Mouse (Mus musculus): ENCODE results near the gene Gtf2a2. TPM values are rescaled to one million over a fixed set of nuclear protein-coding genes. Genes with fewer than 3 reads are reported as not detected.

Gene Gtf2a2
- 106 and 107 TPM in 2 replicates for total RNA-seq (2017)

- peak; percentile 79 to 94 for ATAC-seq (replicated peaks in 1 of 2; ENCODE audit: insufficient read depth in 1 of 2, low FRiP score in 2 of 2, low TSS enrichment in 1 of 2, low read depth in 1 of 2, poor library complexity in 2 of 2, severe bottlenecking in 2 of 2)
Observed at GRCm38 (mm10) chr9:70012408-70012901, at the start of gene Gtf2a2. TSS of gene Gtf2a2 (plus strand) at chr9:70012550.

- no peak for ATAC-seq (replicated peaks in 1 of 2; ENCODE audit: insufficient read depth in 1 of 2, low FRiP score in 2 of 2, low TSS enrichment in 1 of 2, low read depth in 1 of 2, poor library complexity in 2 of 2, severe bottlenecking in 2 of 2)
Observed at GRCm38 (mm10) chr9:69964370-69964769, 48.0 kb upstream of the Gtf2a2 start.

- no peak for ATAC-seq (replicated peaks in 1 of 2; ENCODE audit: insufficient read depth in 1 of 2, low FRiP score in 2 of 2, low TSS enrichment in 1 of 2, low read depth in 1 of 2, poor library complexity in 2 of 2, severe bottlenecking in 2 of 2)
Observed at GRCm38 (mm10) chr9:69985526-69985925, 26.8 kb upstream of the Gtf2a2 start.

- ATAC-seq (replicated peaks in 1 of 2; ENCODE audit: insufficient read depth in 1 of 2, low FRiP score in 2 of 2, low TSS enrichment in 1 of 2, low read depth in 1 of 2, poor library complexity in 2 of 2, severe bottlenecking in 2 of 2) = no peak
Observed at GRCm38 (mm10) chr9:69986063-69986462, 26.3 kb upstream of the Gtf2a2 start.

GRCm38 (mm10) chr9:69986571-69986970 lies 25.8 kb upstream of the Gtf2a2 start:
- no peak for ATAC-seq (replicated peaks in 1 of 2; ENCODE audit: insufficient read depth in 1 of 2, low FRiP score in 2 of 2, low TSS enrichment in 1 of 2, low read depth in 1 of 2, poor library complexity in 2 of 2, severe bottlenecking in 2 of 2)

GRCm38 (mm10) chr9:69987579-69987978 lies 24.8 kb upstream of the Gtf2a2 start:
- ATAC-seq (replicated peaks in 1 of 2; ENCODE audit: insufficient read depth in 1 of 2, low FRiP score in 2 of 2, low TSS enrichment in 1 of 2, low read depth in 1 of 2, poor library complexity in 2 of 2, severe bottlenecking in 2 of 2) = peak; percentile 54 to 72

GRCm38 (mm10) chr9:69988706-69989302 lies 23.5 kb upstream of the Gtf2a2 start:
- ATAC-seq (replicated peaks in 1 of 2; ENCODE audit: insufficient read depth in 1 of 2, low FRiP score in 2 of 2, low TSS enrichment in 1 of 2, low read depth in 1 of 2, poor library complexity in 2 of 2, severe bottlenecking in 2 of 2) = no peak

- ATAC-seq (replicated peaks in 1 of 2; ENCODE audit: insufficient read depth in 1 of 2, low FRiP score in 2 of 2, low TSS enrichment in 1 of 2, low read depth in 1 of 2, poor library complexity in 2 of 2, severe bottlenecking in 2 of 2) = peak; percentile 47 to 67
Observed at GRCm38 (mm10) chr9:69989303-69990121, 22.8 kb upstream of the Gtf2a2 start, which contains the start of gene Bnip2. TSS of gene Bnip2 (plus strand) at chr9:69989466.

GRCm38 (mm10) chr9:69990346-69990745 lies 22.0 kb upstream of the Gtf2a2 start:
- ATAC-seq (replicated peaks in 1 of 2; ENCODE audit: insufficient read depth in 1 of 2, low FRiP score in 2 of 2, low TSS enrichment in 1 of 2, low read depth in 1 of 2, poor library complexity in 2 of 2, severe bottlenecking in 2 of 2) = no peak

GRCm38 (mm10) chr9:69992841-69993277 lies 19.5 kb upstream of the Gtf2a2 start:
- peak; percentile 56 to 65 for ATAC-seq (replicated peaks in 1 of 2; ENCODE audit: insufficient read depth in 1 of 2, low FRiP score in 2 of 2, low TSS enrichment in 1 of 2, low read depth in 1 of 2, poor library complexity in 2 of 2, severe bottlenecking in 2 of 2)

- no peak for ATAC-seq (replicated peaks in 1 of 2; ENCODE audit: insufficient read depth in 1 of 2, low FRiP score in 2 of 2, low TSS enrichment in 1 of 2, low read depth in 1 of 2, poor library complexity in 2 of 2, severe bottlenecking in 2 of 2)
Observed at GRCm38 (mm10) chr9:69993479-69993878, 18.9 kb upstream of the Gtf2a2 start.

GRCm38 (mm10) chr9:69994547-69994946 lies 17.8 kb upstream of the Gtf2a2 start:
- ATAC-seq (replicated peaks in 1 of 2; ENCODE audit: insufficient read depth in 1 of 2, low FRiP score in 2 of 2, low TSS enrichment in 1 of 2, low read depth in 1 of 2, poor library complexity in 2 of 2, severe bottlenecking in 2 of 2) = no peak

GRCm38 (mm10) chr9:69999318-69999717 lies 13.0 kb upstream of the Gtf2a2 start:
- ATAC-seq (replicated peaks in 1 of 2; ENCODE audit: insufficient read depth in 1 of 2, low FRiP score in 2 of 2, low TSS enrichment in 1 of 2, low read depth in 1 of 2, poor library complexity in 2 of 2, severe bottlenecking in 2 of 2) = no peak

GRCm38 (mm10) chr9:70003516-70003915 lies 8.8 kb upstream of the Gtf2a2 start:
- no peak for ATAC-seq (replicated peaks in 1 of 2; ENCODE audit: insufficient read depth in 1 of 2, low FRiP score in 2 of 2, low TSS enrichment in 1 of 2, low read depth in 1 of 2, poor library complexity in 2 of 2, severe bottlenecking in 2 of 2)

GRCm38 (mm10) chr9:70006984-70007383 lies 5.4 kb upstream of the Gtf2a2 start:
- no peak; a peak in 2 of 4 replicates for ATAC-seq (replicated peaks in 1 of 2; ENCODE audit: insufficient read depth in 1 of 2, low FRiP score in 2 of 2, low TSS enrichment in 1 of 2, low read depth in 1 of 2, poor library complexity in 2 of 2, severe bottlenecking in 2 of 2)

- ATAC-seq (replicated peaks in 1 of 2; ENCODE audit: insufficient read depth in 1 of 2, low FRiP score in 2 of 2, low TSS enrichment in 1 of 2, low read depth in 1 of 2, poor library complexity in 2 of 2, severe bottlenecking in 2 of 2) = no peak
Observed at GRCm38 (mm10) chr9:70007506-70008248, 4.7 kb upstream of the Gtf2a2 start.

GRCm38 (mm10) chr9:70009754-70010304 lies 2.5 kb upstream of the Gtf2a2 start:
- ATAC-seq (replicated peaks in 1 of 2; ENCODE audit: insufficient read depth in 1 of 2, low FRiP score in 2 of 2, low TSS enrichment in 1 of 2, low read depth in 1 of 2, poor library complexity in 2 of 2, severe bottlenecking in 2 of 2) = no peak

Data from hematopoietic stem cell, adult 5-6 weeks (primary cell).